ENCODE assay signal across 8 mouse cellular contexts in genomic region chr2:91975581-91976541, GRCm38 (mm10). TPM values are rescaled to one million over a fixed set of nuclear protein-coding genes. Genes with fewer than 3 reads are reported as not detected.
DNase-seq lines count a peak whose midpoint lies in the region; ATAC-seq and TF ChIP-seq lines count a peak whose summit lies in the region.

TSS of gene Dgkz (minus strand) at chr2:91975864.

- H3K4me3 ChIP-seq in forebrain, embryonic 16.5 days (replicated peaks; ENCODE audit: low read length), result peak within 1 kb of the TSS; percentile 42
- H3K4me3 ChIP-seq in hindbrain, embryonic 13.5 days, result peak within 1 kb of the TSS; percentile 41
- peak within 1 kb of the TSS in 1 of 2 experiments; percentile 4; a peak in 2 of 4 replicates for H3K4me3 ChIP-seq in liver, embryonic 14.5 days (ENCODE audit: insufficient read depth in 1 of 2, low read depth in 2 of 2, low read length in 2 of 2)
- H3K4me3 ChIP-seq in stomach, embryonic 16.5 days (replicated peaks; ENCODE audit: low read length), result peak within 1 kb of the TSS; percentile 45

- no peaks in the 10 kb centered on the region for H3K36me3 ChIP-seq in forebrain, embryonic 16.5 days (ENCODE audit: control insufficient read depth, insufficient read depth)
- no peaks in the 10 kb centered on the region for H3K36me3 ChIP-seq in hindbrain, embryonic 13.5 days
- no peaks in the 10 kb centered on the region for H3K36me3 ChIP-seq in liver, embryonic 14.5 days (replicated peaks; ENCODE audit: control insufficient read depth, insufficient read depth, low read depth)
- H3K36me3 ChIP-seq in stomach, embryonic 16.5 days (ENCODE audit: control insufficient read depth, insufficient read depth, low read length), result no peaks in the 10 kb centered on the region

- no peak within 1 kb of the TSS for H3K27ac ChIP-seq in forebrain, embryonic 16.5 days (ENCODE audit: low read length)
- H3K27ac ChIP-seq in hindbrain, embryonic 13.5 days, result no peak within 1 kb of the TSS
- no peak within 1 kb of the TSS for H3K27ac ChIP-seq in liver, embryonic 14.5 days
- no peak within 1 kb of the TSS for H3K27ac ChIP-seq in stomach, embryonic 16.5 days (ENCODE audit: low read length)

- peak within 1 kb of the TSS; percentile 53 for H3K9ac ChIP-seq in forebrain, embryonic 16.5 days (replicated peaks; ENCODE audit: low read depth, low read length)
- peak within 1 kb of the TSS; percentile 73 for H3K9ac ChIP-seq in hindbrain, embryonic 13.5 days
- no peak within 1 kb of the TSS for H3K9ac ChIP-seq in liver, embryonic 14.5 days (replicated peaks)
- peak within 1 kb of the TSS; percentile 62 for H3K9ac ChIP-seq in stomach, embryonic 16.5 days (ENCODE audit: low read length)

- no peaks in the 10 kb centered on the region for H3K9me3 ChIP-seq in forebrain, embryonic 16.5 days (ENCODE audit: control insufficient read depth, low read length)
- H3K9me3 ChIP-seq in hindbrain, embryonic 13.5 days, result no peaks in the 10 kb centered on the region
- no peaks in the 10 kb centered on the region for H3K9me3 ChIP-seq in liver, embryonic 14.5 days (ENCODE audit: control insufficient read depth, low read length)
- H3K9me3 ChIP-seq in stomach, embryonic 16.5 days (replicated peaks; ENCODE audit: control insufficient read depth, low read length), result no peaks in the 10 kb centered on the region

- no peak for TF ChIP-seq EP300 in liver, embryonic 14.5 days (IDR thresholded peaks at IDR 0.05; ENCODE audit: low read depth)

- peaks cover 22% of the 10 kb centered on the region for H3K27me3 ChIP-seq in forebrain, embryonic 16.5 days (replicated peaks; ENCODE audit: control insufficient read depth, insufficient read depth, low read length)
- H3K27me3 ChIP-seq in hindbrain, embryonic 13.5 days, result peaks cover 69% of the 10 kb centered on the region
- H3K27me3 ChIP-seq in liver, embryonic 14.5 days (ENCODE audit: control insufficient read depth, insufficient read depth, low read length), result peaks cover 73% of the 10 kb centered on the region
- H3K27me3 ChIP-seq in stomach, embryonic 16.5 days (ENCODE audit: control insufficient read depth, insufficient read depth, low read length), result peaks cover 25% of the 10 kb centered on the region

- peak within 1 kb of the TSS; percentile 56 for H3K4me2 ChIP-seq in forebrain, embryonic 16.5 days (ENCODE audit: low read length)
- peak within 1 kb of the TSS; percentile 60 for H3K4me2 ChIP-seq in hindbrain, embryonic 13.5 days
- peak within 1 kb of the TSS; percentile 37 for H3K4me2 ChIP-seq in liver, embryonic 14.5 days (ENCODE audit: low read depth)
- peak within 1 kb of the TSS; percentile 70 for H3K4me2 ChIP-seq in stomach, embryonic 16.5 days (ENCODE audit: low read depth, low read length)

- peak; percentile 41 for ATAC-seq in forebrain, embryonic 16.5 days
- peak; percentile 40 for ATAC-seq in hindbrain, embryonic 13.5 days (ENCODE audit: low FRiP score)
- ATAC-seq in liver, embryonic 14.5 days (ENCODE audit: insufficient read depth), result no peak
- ATAC-seq in stomach, embryonic 16.5 days (ENCODE audit: insufficient read depth, low FRiP score), result no peak

- WGBS in forebrain, embryonic 16.5 days, result under 1% methylated on average over 75 of the region's 79 CpGs
- WGBS in hindbrain, embryonic 13.5 days, result 2% methylated on average over 76 of the region's 79 CpGs
- WGBS in liver, embryonic 14.5 days (ENCODE audit: insufficient replicate concordance), result 3% methylated on average over 78 of the region's 79 CpGs
- WGBS in stomach, embryonic 16.5 days, result 3% methylated on average over 78 of the region's 79 CpGs

- no peak for DNase-seq in layer of hippocampus, adult 18-20 months (ENCODE audit: low spot score in 2 of 2)
- no peak for DNase-seq in layer of hippocampus, adult 9-10 months (ENCODE audit: low spot score)
- DNase-seq in adrenal gland, adult 8-10 months, result no peak
- DNase-seq in liver, embryonic 14.5 days (ENCODE audit: low read depth in 3 of 3, low spot score in 3 of 3), result no peak
- no peak for DNase-seq in embryo, embryonic 11 days

- H3K4me1 ChIP-seq in forebrain, embryonic 16.5 days (replicated peaks; ENCODE audit: control insufficient read depth, insufficient read depth, low read length), result peaks cover 38% of the 10 kb centered on the region
- peaks cover 58% of the 10 kb centered on the region for H3K4me1 ChIP-seq in hindbrain, embryonic 13.5 days (replicated peaks)
- H3K4me1 ChIP-seq in liver, embryonic 14.5 days (replicated peaks; ENCODE audit: control insufficient read depth in 2 of 2, insufficient read depth in 2 of 2, low read length in 1 of 2), result peaks cover 0 to 11% of the 10 kb centered on the region in 2 experiments; a peak in 3 of 4 replicates
- H3K4me1 ChIP-seq in stomach, embryonic 16.5 days (ENCODE audit: control insufficient read depth, insufficient read depth, low read length), result peaks cover 30% of the 10 kb centered on the region

- TF ChIP-seq CTCF in liver, embryonic 14.5 days (IDR thresholded peaks at IDR 0.05; ENCODE audit: low read depth), result no peak

RNA-seq across cellular contexts. Expression of gene Dgkz, which starts in this region (rescaled TPM):
- 100 to 1,000 TPM; 499 to 596 TPM for total RNA-seq in layer of hippocampus, adult 18-20 months (2021)
- 10 to 100 TPM; 47.7 to 87.4 (median 66.3) TPM for total RNA-seq in adrenal gland, adult 8-10 months (2022)
- 28.7 and 33.6 TPM in 2 replicates for polyA plus RNA-seq in forebrain, embryonic 16.5 days (2015; fragmentation: Nextera tagmentation; extraction: Ambion mirVana)
- 25.0 and 26.0 TPM in 2 replicates for polyA plus RNA-seq in hindbrain, embryonic 13.5 days (2015; fragmentation: Nextera tagmentation; extraction: Ambion mirVana)
- 55.9 and 60.7 TPM in 2 replicates for polyA plus RNA-seq in liver, embryonic 14.5 days (2012; rRNA removed)
- polyA plus RNA-seq in liver, embryonic 14.5 days (2014; fragmentation: Nextera tagmentation; extraction: Ambion mirVana), result 19.6 and 26.7 TPM in 2 replicates
- polyA plus RNA-seq in stomach, embryonic 16.5 days (2015; fragmentation: Nextera tagmentation; extraction: Ambion mirVana), result 34.9 and 38.3 TPM in 2 replicates

Comparison
In these comparisons a context has a peak if more than half of its experiments do, and no peak if none do; other contexts are left out.
1. RNA of gene Dgkz (total RNA-seq): 499 to 596 TPM in layer of hippocampus, adult 18-20 months; 47.7 to 87.4 TPM in adrenal gland, adult 8-10 months; every median in the first group is over 4 times any median in the second.
2. ATAC-seq: peak in forebrain, embryonic 16.5 days (single experiment) and hindbrain, embryonic 13.5 days (single experiment); none in liver, embryonic 14.5 days (single experiment) and stomach, embryonic 16.5 days (single experiment).
3. Peak in every context shown above with its lines, with median percentiles within 50 percentile points of each other: H3K4me2 ChIP-seq.